Mouse (Mus musculus) cerebellum, adult 8-10 months (tissue): ENCODE data around the gene Camkk2.

Source experiments
- DNase-seq: peaks from one replicate; pipeline ENCODE4 v3.0.0; 2022

The Camkk2 gene

DNA sequence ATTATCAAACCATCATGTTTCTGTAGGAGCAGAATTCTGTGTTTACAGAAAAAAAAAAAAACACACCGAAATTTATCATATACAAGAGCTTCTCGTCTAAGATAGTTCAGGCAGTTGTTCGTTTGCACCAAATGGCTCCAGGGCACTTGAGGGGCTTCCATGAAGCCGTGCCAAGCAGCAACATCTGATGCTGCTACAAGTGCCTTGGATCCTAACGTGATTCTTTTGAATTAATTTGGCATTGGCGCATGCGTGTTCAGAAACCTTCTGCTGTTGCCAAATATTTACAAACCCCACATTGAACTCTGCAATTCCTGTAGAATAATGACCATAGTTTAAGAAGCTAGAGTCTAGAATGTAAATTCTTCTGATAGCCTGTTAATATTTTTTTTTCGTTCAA, 83.7 kb downstream of the Camkk2 start:
- DNase-seq = no peak

DNA sequence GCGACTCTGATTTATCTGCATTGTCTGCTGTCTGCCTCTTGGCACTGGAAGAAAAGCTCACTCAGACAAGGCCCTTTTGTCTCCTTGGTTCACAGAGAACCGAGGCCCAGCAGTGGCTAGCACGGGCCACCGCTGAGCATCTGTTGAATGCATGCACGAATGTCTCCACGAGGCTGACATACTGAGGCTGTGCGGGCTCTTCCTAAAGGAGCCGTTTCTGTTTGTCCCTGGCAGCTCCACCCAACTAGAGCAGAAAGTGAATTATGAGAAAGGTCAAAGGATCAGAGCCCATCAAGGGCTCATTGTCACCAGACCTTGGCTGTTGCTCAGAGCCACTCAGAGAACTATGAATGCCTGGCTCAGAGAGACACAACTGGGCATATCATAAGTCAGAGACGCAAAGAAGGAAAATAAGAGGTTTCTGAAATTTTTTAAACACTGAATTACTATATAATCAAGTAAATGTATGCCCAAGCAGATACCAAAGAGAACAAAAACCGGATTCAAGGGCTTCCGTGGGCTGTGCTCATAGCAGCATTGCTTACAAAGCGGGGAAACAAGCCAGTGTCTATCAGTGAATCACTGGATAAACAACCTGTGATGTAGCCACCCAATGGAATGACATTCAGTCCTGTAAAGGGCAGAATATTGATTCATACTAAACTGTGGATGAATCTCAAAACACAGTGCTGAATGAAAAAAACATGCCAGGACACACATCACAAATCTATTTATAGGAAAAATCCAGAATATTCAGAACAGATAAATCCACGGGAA, 85.6 kb downstream of the Camkk2 start:
- no peak for DNase-seq

DNA sequence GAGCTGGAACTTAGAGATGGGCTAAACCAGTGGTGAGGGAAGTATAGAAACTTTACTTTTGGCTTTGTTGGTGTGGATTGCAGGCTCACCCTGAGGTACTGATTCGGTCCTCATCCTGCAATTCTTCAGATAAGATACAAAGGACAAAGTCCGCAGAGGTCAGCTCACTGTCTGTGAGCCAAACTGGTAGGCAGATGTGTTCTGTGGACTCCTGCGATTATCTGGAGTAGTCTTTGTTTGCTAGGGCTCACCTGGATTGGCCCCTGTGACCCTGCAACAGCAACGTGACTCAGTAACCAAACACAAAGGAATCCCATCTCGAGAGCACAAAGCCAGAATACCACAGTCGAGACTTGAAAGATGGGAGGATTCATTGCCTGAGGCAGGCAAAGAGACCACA, 88.7 kb downstream of the Camkk2 start:
- DNase-seq = no peak

DNA sequence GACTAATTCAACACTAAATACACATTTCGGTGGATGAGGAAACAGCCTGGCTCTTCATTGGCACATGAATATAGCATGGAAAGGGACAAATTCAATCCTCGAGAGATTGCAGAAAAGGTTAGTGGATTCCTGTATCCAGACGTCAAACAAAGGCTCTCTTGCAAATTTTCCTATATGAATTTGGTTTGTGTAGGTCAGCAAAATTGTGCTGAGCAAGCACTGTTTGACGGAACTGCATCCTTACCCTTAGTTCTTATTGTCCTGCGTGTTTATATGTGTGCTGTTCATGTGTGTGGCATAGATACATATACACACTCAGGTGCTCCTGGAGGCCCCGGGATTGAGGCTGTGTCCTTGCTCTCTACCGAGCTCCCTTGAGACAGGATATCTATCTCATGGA, 90.1 kb downstream of the Camkk2 start:
- DNase-seq = no peak

DNA sequence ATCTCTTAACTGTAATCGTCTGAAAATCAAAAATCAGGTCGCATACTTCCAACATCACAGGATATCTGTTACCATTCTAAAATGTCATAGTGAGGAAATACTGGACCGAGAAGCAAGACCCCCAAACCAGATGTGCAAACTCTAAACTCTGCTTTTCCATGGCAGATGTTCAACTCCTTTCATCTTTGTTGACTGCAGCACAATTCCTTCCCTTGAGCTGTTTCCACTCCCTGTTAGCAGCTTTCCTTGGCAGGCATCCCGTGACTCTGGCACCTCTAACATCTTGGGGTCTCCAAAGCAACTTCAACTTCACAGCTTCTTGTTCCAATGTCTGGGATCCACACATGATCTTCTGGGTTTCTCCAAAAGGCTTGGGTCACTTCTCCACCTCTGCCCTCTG, 91.8 kb downstream of the Camkk2 start:
- no peak for DNase-seq

DNA sequence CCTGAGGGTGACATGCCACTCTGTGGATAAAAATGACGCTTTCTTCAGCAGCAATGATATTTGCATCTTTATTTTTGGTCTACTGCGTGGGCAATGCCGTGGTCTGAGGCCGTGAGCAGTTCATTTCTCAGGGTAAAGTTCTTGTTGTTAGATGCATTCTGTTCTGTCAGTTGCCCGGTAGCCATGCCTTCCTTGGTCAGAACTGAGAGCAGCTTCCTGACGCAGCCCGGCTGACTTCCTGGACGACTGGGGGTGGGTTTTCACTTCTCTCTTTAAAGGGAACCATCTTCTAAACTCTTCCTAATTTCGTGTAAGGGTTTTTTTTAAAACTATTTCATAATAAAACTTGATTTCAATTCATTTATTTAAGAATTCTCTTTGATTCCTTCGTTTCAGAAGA, 95.3 kb downstream of the Camkk2 start:
- DNase-seq = no peak

DNA sequence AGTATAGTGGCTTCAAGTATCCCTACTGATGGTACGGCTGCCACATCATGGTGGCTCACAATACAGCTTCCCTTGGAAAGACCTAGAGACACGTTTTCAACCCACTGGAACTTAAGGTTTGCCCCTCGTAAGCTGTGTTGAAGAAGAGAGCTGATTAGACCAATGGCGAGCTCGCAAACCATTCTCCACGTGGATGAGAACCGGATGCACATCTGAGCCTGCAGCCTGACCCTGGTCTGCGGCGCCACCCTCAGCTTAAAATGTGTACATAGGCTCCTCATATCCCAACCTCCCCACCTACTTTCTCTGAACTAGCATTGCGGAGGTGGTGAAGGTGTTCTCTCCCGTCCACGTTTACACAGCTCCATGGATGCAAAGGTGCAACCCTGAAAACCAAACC, 97.9 kb downstream of the Camkk2 start:
- DNase-seq = no peak
